Mouse (Mus musculus) erythroblast, embryonic 14.5 days (primary cell): Measurements from ENCODE around the gene Mtg2. TPM values are rescaled to one million over a fixed set of nuclear protein-coding genes. Genes with fewer than 3 reads are reported as not detected.

Experiments used
- H3K27me3 ChIP-seq: 2 replicates; pipeline ENCODE4 v1.6.1; 2012; ENCODE audit warnings: inconsistent platforms; ENCODE audit not compliant: control insufficient read depth
- H3K36me3 ChIP-seq: 2 replicates; pipeline ENCODE4 v1.6.1; 2012; ENCODE audit warnings: mild to moderate bottlenecking, inconsistent platforms; ENCODE audit not compliant: control insufficient read depth
- H3K4me1 ChIP-seq: 2 replicates; pipeline ENCODE4 v1.6.1; 2012; ENCODE audit warnings: inconsistent platforms; ENCODE audit not compliant: control insufficient read depth
- H3K4me3 ChIP-seq: replicated peaks from 2 replicates; pipeline ENCODE3; 2012; ENCODE audit warnings: moderate library complexity, mild to moderate bottlenecking, inconsistent platforms
- H3K9me3 ChIP-seq: 2 replicates; pipeline ENCODE4 v1.6.1; 2012; ENCODE audit warnings: low read length, inconsistent platforms, mixed read lengths; ENCODE audit not compliant: control insufficient read depth
- GATA1 ChIP-seq: IDR thresholded peaks from 2 replicates; pipeline ENCODE4 v1.6.1; 2012; ENCODE audit warnings: low read length, inconsistent platforms, mixed read lengths
- TAL1 ChIP-seq: IDR thresholded peaks from 3 replicates; pipeline ENCODE4 v1.6.1; 2012; ENCODE audit warnings: low read length, inconsistent platforms, mixed read lengths
- polyA plus RNA-seq: library from polyadenylated mRNA; stranded (reverse); fragments of >175 nt; gene quantifications from 2 replicates; pipeline ENCODE4 v1.2.3, GENCODE M21; 2012

Mtg2 gene
- 0.58 and 1.0 TPM in 2 replicates for polyA plus RNA-seq

DNA sequence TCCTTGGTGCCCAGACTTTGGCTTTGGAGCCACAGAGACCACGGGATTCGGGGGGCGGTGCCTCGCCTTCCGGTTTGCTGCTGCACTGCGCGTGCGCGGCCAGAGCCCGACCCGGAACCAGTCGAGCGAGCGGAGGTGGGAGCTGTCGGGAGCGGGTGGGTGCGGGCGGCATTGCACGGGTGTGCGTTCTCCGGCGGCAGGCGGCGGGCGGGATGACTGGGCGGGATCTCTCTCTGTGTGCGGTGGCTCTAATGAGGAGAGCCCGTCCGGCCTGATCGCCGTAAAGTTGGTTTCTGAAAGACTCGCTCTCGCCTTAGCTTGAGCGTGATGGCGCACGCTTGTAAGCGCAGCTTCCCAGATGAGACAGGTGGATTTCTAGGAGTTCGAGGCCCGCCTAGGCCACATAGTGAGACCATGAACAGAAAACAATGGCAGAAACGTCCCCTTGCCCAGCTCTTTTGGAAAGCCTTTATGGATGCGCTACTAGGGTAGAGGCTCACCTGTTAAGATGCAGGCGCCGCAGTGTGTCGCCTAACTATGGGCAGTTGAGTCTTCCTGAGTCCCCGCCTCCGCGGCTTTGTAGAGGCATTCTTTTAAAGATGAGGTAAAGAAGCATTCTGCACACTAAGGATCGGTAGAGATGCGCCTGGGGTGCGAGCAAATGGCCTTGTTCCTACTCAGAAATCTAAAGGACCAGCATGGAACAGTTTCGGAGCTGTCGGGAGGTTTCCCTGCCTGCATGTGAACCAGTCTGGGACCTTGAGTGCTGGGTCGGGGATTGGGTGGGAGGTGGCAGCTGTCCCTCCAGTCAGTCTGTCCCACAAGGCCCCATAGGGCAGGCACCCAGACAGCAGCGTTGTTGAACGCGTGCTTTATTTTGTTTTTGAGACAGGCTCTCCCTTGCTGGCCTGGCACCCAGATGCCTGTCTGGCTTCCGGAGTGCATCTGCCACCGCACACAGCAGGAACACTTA lies at the start of gene Mtg2:
TSS of gene Mtg2 (plus strand) at position 108 of the 973 bp plus-strand sequence.
- TF ChIP-seq GATA1, result no peak
- no peak for TF ChIP-seq TAL1
- no peaks in the 10 kb centered on the region for H3K27me3 ChIP-seq
- peaks cover 24% of the 10 kb centered on the region for H3K4me1 ChIP-seq
- no peaks in the 10 kb centered on the region for H3K9me3 ChIP-seq
- H3K36me3 ChIP-seq, result peaks cover 16% of the 10 kb centered on the region
- peak within 1 kb of the TSS; percentile 72 for H3K4me3 ChIP-seq

DNA sequence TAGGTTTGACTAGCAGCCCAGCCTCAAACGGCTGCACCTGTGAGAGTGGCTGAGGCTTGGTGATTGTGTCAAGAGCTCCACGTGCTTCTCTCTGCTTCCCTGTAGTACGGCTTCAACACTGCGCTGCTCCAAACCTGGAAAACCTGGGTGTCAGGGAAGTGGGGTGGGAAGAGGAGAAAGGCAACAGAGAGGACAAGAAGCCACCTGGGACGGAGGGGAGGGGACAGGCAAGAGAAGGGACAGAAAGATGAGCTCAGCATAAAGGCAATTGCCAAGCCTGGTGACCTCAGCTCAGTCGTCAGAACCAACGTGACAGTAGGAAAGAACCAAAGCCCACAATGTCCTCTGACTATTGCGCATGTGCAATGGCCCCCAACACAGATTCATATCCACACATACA lies 49.5 kb upstream of the Mtg2 start:
- peaks cover 21% of the 10 kb centered on the region for H3K4me1 ChIP-seq
- no peak for TF ChIP-seq TAL1
- TF ChIP-seq GATA1, result no peak
- H3K36me3 ChIP-seq, result no peaks in the 10 kb centered on the region
- no peaks in the 10 kb centered on the region for H3K9me3 ChIP-seq
- peaks cover 50% of the 10 kb centered on the region for H3K27me3 ChIP-seq
- H3K4me3 ChIP-seq, result no peak overlapping the region

DNA sequence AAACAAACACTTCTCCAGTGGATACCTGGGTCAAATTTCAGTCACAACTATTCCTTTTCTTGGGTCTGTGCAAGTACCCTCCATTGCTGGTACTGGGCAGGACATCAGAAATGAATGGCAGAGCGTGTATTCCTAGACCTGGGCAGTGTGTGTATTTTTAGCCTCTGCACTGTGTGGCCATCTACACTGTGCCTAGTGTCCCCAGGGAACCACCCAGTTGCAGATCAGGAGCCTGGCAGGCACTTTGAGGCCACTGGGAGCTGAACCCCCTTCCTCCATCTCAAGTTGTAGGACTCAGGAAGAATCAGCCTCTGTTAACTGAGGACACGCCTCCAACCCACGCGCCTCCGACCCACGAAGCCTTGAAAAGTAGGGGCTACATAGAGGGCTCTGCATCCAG lies 47.6 kb upstream of the Mtg2 start:
- Histone ChIP-seq H3K27me3 (peaks cover 47% of the 10 kb centered on the region), H3K36me3 (peaks cover 13% of the 10 kb centered on the region), H3K4me1 (peaks cover 40% of the 10 kb centered on the region), H3K4me3 (no peak overlapping the region), H3K9me3 (no peaks in the 10 kb centered on the region)
- TF ChIP-seq GATA1 (no peak), TAL1 (no peak)

DNA sequence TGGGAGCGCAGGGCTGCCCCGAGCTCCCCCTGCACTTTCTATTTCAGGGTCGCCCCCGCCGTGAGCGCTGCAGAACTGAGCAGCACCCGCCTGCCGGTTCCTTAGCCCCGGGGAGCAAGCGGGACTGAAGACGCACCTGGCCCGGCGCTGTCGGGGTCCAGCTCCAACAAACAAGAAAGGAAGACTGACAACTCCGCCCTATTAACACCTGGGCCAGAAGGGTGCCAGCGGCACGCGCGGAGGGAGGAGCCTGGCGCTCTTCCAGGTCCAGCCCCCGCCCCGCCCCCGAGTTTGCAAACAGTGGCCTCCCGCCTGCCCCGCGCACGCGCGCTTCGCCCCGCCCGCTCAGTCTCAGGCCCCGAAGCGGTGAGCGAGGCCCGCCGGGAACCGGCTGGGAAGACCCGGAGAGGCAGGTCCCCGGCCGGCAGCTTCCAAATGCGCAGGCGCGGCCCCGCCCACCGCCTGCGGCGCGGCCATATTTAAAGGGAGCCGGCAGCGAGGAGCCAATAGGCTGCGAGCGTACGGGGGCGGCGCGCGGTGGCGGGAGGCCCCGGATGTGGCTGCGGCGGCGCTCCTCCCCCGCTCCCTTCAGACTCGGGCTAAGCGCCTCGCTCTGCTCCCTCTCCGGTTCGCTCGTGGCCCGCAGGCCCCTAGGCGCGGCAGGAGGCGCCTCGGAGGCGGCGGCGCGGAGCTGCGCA lies 45.8 kb upstream of the Mtg2 start, which contains the start of gene Lsm14b:
TSS of gene Lsm14b (plus strand) at position 587 of the 698 bp plus-strand sequence.
- H3K36me3 ChIP-seq, result peaks cover 31% of the 10 kb centered on the region
- TF ChIP-seq TAL1 (no peak), GATA1 (no peak)
- H3K4me1 ChIP-seq, result peaks cover 46% of the 10 kb centered on the region

DNA sequence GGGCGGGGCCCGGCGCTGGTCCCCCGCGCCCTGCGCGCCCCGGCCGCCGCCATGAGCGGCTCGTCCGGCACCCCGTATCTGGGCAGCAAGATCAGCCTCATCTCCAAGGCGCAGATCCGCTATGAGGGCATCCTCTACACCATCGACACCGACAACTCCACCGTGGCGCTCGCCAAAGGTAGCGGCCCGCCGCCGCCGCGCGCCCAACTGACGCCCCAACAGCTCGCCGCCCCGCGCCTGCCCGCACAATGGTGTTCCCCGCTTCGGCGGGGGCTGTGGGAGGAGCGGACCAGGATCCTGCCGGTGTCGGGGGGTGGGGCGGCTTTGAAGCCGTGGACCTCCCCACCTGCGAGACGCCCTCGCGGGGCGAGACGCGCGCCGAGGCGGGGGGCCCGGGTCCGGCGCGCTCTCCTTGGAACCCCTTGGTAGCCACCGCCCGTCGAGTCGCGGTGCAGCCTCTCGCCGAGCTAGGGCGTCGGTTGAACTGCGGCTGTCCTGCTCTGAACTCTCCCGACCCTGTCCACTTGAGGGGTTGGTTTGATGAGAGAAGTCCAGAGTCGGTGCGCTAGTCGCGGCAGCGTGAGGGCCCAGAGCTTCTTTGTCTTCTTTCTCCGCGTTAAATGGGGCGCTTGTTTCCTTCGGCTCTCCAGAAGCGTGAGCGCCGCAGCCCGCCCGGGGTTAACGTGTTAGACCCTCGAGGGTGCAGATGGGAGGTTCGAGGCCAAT lies 45.1 kb upstream of the Mtg2 start:
- Histone ChIP-seq H3K9me3 (no peaks in the 10 kb centered on the region), H3K36me3 (peaks cover 38% of the 10 kb centered on the region), H3K4me3 (peak overlapping the region; percentile 90), H3K27me3 (peaks cover 32% of the 10 kb centered on the region), H3K4me1 (peaks cover 46% of the 10 kb centered on the region)
- TF ChIP-seq TAL1 (no peak), GATA1 (no peak)

More for the DNA sequence above, 45.8 kb upstream of the Mtg2 start, which contains the start of gene Lsm14b:
- Histone ChIP-seq H3K27me3 (peaks cover 38% of the 10 kb centered on the region), H3K4me3 (peak within 1 kb of the TSS; percentile 90), H3K9me3 (no peaks in the 10 kb centered on the region)

DNA sequence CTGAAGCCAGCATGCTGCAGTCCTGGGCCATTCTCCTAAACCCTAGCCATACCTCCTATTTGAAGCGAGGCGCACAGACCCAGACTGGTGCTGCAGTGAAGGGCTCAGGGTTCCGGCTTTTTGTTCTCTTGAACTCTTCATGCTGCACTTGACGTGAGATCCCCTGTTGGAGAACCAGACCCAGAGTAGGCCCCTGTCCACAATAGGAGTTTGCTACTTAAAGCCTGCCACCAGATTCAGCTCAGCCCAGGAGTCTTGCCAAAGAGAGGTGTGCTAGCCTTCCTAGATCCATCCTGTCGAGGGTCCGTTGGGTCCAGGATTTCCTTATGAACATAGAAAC lies 44.6 kb upstream of the Mtg2 start:
- Histone ChIP-seq H3K4me3 (peak overlapping the region; percentile 90), H3K4me1 (peaks cover 46% of the 10 kb centered on the region), H3K9me3 (no peaks in the 10 kb centered on the region), H3K27me3 (peaks cover 27% of the 10 kb centered on the region), H3K36me3 (peaks cover 44% of the 10 kb centered on the region)
- no peak for TF ChIP-seq GATA1
- no peak for TF ChIP-seq TAL1

DNA sequence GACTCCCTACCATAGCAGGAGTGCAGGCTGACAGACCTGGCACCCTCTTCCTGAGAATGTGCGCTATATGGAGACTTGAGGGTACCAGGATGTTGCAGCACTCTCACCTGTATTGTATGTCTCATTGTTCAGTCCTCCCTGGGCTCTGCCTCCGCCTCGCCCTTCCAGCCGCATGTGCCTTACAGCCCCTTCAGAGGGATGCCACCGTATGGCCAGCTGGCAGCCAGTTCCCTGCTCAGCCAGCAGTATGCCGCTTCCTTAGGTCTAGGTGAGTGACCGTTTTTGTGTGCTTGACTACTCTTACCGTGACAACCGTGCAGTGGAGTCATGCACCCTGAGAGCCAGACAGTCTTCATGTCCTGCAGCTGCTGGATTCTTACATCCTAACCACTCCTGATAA lies 42.6 kb upstream of the Mtg2 start:
- Histone ChIP-seq H3K4me3 (no peak overlapping the region), H3K4me1 (peaks cover 46% of the 10 kb centered on the region), H3K36me3 (peaks cover 63% of the 10 kb centered on the region), H3K9me3 (no peaks in the 10 kb centered on the region), H3K27me3 (peaks cover 10% of the 10 kb centered on the region)
- no peak for TF ChIP-seq TAL1
- no peak for TF ChIP-seq GATA1

DNA sequence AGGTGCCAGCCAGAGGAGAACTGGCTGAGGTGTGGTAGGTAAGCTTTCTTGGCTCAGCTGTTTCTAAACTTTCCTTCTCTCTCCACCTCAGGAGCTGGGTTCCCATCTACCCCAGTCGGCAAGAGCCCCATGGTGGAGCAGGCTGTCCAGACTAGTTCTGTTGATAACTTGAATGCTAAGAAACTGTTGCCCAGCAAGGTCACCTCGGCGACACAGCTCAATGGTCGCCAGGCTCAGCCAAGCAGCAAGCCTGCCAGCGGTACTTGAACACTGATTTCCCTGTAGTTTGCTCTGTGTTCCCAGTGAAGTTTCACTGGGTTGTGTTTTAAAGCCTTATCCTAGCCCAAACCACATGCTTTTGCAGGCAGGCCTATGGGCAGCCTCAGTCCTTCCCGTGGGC lies 39.1 kb upstream of the Mtg2 start:
- Histone ChIP-seq H3K9me3 (no peaks in the 10 kb centered on the region), H3K36me3 (peaks cover 98% of the 10 kb centered on the region)

More for the DNA sequence above, 39.1 kb upstream of the Mtg2 start:
- H3K4me1 ChIP-seq, result peaks cover 21% of the 10 kb centered on the region
- no peak overlapping the region for H3K4me3 ChIP-seq
- H3K27me3 ChIP-seq, result no peaks in the 10 kb centered on the region
- no peak for TF ChIP-seq GATA1
- no peak for TF ChIP-seq TAL1
